Mouse (Mus musculus): ENCODE data around the gene Rufy2. TPM values are rescaled to one million over a fixed set of nuclear protein-coding genes. Genes with fewer than 3 reads are reported as not detected.

Rufy2 gene
- total RNA-seq (2021): 100 to 1,000 TPM in 1 of 2 experiments, 10 to 100 TPM in 1; 79.6 to 103 TPM

DNA sequence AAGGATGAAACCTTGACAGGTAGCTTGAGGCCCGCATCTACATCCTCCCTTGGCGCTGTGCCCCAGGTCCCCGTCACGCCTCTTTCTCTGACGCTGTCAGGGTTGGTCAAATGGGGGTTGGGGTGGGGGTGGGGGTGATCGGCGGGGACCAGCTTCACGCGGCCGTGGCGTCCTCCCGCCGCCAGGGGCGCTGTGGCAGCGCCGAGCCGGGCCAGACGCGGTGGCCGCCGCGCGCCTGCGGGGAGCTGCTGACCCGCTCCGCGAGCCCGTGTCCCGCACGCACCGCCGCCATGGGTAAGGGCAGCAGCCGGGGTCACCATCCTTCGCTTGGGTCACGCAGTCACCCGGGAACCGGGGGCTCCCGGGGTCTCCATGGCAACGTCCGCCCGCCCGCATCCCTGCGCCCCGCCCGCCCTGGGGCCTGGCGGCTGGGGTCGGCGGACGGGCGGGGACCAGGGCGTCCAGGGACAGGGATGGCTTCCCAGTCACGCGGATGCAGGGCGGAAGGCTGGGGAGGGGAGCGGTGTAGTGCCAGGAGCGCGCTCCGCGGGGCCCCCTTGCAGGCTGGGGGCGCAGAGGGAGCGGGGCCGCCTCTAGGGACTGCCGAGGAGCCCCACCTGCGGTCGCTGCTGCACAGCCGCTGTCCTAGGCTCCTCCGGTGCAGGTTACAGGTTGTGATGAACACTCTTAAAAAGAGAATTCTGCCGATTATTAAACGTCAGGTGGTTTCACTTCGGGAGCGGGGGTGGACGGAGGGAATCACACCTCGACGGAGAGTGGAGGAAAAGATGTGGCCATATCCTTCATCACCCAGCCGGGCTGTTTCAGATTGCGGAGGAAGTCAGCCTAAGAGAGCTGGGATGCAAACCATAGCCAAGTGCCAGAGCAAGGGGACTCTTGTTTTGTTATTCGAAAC, at the start of gene Rufy2:
Gene Rufy2, plus strand, starts transcription at position 185 of the 916 bp plus-strand sequence.
- intact Hi-C loops (cut with DNase I): loop anchor here (5.0 kb wide), 1 partner anchor 128 kb away; no protein-coding TSS in a partner anchor
- DNase-seq (ENCODE audit: low spot score in 2 of 2): peak; percentile 88 to 89

DNA sequence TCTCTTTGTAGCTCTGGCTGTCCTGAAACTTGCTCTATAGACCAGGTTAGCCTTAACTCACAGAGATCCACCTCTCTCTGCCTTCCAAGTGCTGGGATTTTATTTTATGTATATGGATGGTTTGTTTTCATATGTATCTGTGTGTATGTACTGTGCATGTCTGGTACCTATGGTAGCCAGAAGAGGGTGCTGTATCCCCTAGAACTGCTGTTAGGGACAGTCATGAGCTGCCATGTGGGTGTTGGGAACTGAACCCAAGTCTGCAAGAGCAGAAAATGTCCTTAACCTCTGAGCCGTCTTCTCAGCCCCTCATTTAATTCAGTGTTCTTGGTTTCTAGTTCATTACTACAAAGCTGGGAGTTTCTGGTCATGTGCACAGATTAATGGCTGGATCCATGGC, 47.6 kb upstream of the Rufy2 start:
- intact Hi-C loops (cut with DNase I): no loop called here
- DNase-seq (ENCODE audit: low spot score in 2 of 2): no peak

DNA sequence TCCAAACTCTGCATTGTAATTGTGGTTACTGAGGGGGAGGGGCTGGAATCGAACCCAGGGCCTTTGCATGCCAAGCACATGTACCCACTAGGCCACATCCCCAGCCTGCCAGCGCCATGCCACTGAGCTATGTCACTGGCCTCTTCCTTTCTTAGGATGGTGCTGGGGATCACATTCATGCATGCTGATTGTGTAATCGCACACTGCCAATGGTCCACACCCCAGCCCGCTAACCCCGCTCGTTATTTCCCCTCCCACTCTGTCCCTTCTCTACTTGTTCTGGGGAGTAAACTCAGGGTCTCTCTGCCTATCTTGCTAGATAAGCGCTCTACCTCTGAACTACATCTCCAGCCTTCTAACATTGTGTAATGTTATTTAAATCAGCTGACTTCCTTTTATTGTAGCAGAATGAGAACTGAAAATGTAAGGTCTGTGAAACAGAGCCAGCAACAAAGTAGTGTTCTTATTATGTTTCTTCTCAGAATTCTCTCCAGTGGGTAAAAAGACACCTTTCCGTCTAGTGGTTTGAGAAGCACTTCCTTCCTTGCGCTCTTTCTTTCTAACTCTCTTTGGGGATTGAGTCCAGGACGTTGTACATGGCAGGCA, 34.9 kb upstream of the Rufy2 start:
- DNase-seq (ENCODE audit: low spot score in 2 of 2): no peak
- intact Hi-C loops (cut with DNase I): no loop called here

DNA sequence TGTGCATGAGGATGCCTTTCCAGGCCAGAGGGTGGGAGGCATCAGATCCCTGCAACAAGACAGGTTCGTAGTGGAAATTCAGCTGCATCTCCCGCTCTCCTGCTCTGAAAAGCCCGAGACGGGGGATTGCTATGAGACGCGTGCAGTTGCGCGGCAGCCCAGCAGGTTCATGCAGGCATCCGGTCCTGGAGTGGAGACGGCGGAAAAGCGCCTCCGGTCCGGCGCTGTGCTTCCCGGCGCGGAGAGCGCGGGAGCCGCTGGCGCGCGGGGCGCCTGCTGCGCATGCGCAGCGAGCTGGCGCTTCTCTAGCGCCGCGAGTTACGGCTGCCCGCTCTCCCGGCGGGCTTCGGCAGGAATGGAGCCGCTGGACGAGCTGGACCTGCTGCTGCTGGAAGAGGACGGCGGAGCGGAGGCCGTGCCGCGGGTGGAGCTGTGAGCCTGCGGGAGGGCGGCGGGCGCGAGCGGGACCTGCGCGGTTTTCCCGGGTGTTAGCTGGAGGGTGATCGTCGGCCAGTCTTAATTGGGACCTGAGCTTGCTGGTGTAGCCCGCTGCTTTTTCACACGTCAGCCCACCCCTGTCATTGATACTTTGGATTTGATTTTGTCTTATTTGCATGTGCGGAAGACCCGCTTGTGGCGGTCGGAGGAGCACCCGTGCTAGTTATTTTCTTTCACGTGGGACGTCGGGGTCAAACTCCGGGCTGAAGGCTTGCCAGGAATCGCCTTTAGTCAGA, 33.1 kb upstream of the Rufy2 start, which contains the start of gene Dna2:
Gene Dna2, plus strand, starts transcription at position 289 of the 734 bp plus-strand sequence.
- intact Hi-C loops (cut with DNase I): no loop called here
- DNase-seq (ENCODE audit: low spot score in 2 of 2): peak; percentile 73 to 83

DNA sequence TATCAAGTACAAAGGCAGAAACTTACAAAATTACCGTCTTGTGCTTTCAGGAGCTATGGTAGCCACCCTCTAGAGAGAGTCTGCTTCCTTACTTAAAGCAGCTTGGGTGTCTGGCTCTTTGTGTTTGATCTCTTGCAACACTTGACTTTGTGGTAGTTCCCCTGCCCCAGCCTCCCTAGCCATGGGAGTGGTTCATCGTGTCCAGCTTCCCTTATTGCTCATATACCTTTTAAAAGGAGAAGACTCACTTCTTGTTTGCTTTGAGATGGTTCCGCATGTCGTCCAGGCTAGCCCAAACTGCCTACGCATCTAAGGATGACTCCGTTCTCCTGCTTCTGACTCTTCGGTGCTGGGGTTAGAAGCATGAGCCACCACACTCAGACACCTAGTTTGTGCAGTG, 31.5 kb upstream of the Rufy2 start:
- intact Hi-C loops (cut with DNase I): no loop called here
- no peak for DNase-seq (ENCODE audit: low spot score in 2 of 2)

DNA sequence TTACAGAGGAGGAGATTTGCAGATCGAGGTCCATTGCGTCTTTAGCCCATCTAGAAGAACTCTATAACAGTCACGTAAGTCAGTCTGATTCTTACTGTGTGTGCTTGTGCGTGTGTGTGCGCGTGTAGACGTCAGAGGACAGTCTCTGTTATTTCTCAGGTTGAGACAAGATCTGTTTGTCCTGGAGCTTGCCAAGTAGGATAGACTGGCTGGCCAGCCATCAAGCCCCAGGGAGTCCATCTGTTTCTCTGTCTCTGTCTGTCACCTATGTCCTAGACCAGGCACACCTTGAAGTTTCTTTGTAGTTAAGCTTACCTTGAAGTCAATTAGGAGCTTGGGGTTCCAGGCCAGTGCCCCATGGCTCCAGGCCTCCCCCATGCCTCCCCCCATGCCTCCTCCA, 16.1 kb upstream of the Rufy2 start:
- DNase-seq (ENCODE audit: low spot score in 2 of 2): no peak
- intact Hi-C loops (cut with DNase I): no loop called here

DNA sequence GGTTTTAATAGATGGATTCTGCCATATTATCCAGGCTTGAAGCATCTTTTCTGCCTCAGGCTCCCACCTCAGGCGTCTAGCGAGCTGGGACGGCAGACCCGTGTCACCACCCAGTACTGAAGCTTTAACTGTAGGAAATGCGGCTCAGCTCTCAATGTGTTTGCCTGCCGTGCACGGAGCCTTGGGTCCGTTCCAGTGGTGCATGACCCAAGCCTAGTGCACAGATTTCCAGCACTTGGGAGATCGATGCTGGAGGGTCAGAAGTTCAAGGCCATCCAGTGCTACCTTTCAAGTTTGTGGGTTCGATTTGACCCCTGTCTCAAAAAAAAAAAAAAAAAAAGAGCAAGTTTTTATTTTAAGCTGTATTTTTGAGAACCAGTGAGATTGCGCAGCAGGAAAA, 14.2 kb upstream of the Rufy2 start:
- intact Hi-C loops (cut with DNase I): no loop called here

DNA sequence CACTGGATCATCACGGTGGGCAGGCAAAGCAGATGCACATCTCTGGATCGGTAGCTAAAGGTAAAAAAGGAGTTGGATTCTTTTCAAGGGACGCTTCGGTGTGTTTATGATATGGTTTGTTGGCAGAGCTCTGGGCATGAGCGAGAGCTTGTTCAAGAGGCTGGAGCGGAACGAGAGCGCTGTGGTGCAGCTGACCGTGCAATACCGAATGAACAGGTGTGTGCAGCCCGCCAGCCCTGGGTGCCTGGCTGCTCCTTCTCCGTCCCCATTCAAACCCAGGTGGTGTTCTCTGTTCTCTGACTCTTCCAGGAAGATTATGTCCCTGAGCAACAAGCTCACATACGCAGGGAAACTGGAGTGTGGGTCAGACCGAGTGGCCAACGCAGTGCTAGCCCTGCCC, 13.7 kb upstream of the Rufy2 start:
- intact Hi-C loops (cut with DNase I): no loop called here
- DNase-seq (ENCODE audit: low spot score in 2 of 2): no peak

More for the DNA sequence above, 14.2 kb upstream of the Rufy2 start:
- DNase-seq (ENCODE audit: low spot score in 2 of 2): no peak

DNA sequence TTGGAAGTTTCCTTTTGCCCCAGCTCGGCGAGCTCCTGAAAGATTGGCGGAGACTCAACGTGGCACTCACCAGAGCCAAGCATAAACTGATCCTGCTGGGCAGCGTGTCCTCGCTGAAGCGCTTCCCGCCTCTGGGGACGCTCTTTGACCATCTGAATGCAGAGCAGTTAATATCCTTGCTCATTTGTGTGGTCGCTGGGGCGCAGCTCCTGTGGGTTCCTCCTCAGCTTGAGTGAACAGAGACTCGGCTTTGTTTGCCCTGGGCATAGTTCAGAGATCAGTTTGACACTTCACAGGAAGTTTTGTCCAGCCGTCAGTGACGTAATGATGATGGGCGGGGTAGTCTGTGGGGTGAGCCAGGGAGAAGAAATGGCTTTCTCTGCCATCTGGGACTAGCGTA, 8.2 kb upstream of the Rufy2 start:
- intact Hi-C loops (cut with DNase I): no loop called here
- DNase-seq (ENCODE audit: low spot score in 2 of 2): no peak

DNA sequence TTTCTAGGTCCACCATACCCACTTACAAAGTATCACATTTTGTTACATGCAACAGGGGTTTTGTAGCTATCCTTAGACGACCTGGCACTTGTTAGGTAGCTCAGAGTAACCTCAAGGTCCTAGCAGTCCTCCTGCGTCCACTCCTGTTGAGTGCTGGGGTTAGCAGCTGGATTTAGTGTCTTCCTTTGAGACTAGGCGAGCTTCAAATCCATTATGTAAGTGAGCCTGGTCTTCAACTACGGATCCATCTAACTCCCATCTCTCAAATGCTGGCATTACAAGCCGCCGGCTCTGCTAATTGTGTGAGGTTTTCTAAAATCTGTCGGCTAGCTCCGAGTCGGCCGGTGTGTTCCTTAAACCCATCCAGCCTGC, 370 bp upstream of the Rufy2 start:
- no peak for DNase-seq (ENCODE audit: low spot score in 2 of 2)
- intact Hi-C loops (cut with DNase I): loop anchor here (5.0 kb wide), 1 partner anchor 127 kb away; no protein-coding TSS in a partner anchor

DNA sequence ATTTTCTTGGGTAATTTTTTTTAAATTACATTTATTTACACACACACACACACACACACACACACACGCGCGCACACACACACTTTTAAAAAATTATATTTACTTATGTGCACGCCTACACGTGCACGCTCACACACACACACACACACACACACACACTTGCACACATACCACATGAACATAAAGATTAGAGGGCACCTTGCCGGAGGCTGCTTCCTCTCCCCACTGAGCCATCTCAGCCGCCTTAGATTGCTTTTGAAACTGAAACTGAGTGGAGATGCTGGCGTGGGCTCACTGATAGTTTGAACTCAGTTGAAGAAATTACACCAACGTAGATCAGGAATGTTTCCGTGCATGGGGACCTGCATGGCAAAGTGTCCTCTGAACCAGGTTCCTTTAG, 4.0 kb downstream of the Rufy2 start:
- no peak for DNase-seq (ENCODE audit: low spot score in 2 of 2)
- intact Hi-C loops (cut with DNase I): loop anchor here (5.0 kb wide), 1 partner anchor 132 kb away; no protein-coding TSS in a partner anchor

DNA sequence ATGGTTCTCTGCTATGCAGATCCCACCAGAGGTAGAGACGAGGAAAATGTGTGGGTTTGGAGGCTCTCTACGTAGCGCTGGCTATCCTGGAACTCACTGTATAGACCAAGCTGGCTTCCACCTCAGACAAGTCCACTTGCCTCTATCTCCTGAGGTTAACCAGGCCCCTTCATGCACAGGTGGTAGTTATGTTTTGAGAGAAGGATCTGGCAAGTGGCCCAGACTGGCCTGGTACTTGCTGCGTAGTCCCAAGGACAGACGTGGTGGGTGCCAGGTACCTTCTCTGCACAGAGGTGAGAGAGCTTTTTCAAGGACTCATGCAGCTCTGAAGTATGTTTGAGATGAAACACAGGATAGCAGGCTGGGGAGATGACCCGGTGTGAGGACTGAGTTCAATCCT, 4.5 kb downstream of the Rufy2 start:
- DNase-seq (ENCODE audit: low spot score in 2 of 2): no peak
- intact Hi-C loops (cut with DNase I): loop anchor here (5.0 kb wide), 1 partner anchor 132 kb away; no protein-coding TSS in a partner anchor

DNA sequence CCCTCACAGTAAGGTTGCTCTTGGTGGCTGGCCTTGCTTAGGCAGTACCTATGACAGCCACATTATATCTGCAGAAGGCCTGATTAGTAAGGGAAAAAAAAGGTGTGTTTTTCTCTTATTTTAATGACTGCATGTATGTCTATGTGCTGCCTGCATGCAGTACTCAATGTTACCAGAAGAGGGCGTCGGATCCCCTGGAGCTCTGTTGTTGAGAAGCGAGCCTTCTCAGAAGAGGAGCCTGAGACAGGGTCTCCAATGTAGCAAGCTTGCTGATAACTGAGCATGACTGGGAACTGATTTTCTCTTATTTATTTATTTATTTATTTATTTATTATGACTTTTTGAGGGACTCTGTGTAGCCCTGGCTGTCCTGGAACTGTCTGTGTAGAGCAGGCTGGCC, 7.3 kb downstream of the Rufy2 start:
- DNase-seq (ENCODE audit: low spot score in 2 of 2): no peak
- intact Hi-C loops (cut with DNase I): no loop called here

DNA sequence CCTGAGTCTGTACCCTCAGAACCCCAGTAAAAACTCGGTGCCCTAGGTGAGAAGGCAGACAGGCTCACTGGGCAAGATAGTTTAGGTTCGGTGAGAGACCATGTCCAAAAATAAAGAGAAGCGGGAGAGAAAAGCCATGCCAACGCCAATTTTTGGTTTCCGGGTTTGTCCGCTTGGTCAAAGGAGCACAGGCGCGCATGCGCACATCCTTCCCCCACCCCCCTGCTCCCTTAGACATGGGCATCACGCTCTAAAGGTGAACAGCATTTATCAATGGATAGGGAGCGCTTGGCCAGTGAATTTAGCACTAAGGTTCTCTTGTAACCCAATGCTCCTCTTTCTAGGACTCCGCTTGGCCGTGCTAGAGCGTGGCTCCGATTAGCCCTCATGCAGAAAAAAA, 10.6 kb downstream of the Rufy2 start:
- intact Hi-C loops (cut with DNase I): no loop called here

DNA sequence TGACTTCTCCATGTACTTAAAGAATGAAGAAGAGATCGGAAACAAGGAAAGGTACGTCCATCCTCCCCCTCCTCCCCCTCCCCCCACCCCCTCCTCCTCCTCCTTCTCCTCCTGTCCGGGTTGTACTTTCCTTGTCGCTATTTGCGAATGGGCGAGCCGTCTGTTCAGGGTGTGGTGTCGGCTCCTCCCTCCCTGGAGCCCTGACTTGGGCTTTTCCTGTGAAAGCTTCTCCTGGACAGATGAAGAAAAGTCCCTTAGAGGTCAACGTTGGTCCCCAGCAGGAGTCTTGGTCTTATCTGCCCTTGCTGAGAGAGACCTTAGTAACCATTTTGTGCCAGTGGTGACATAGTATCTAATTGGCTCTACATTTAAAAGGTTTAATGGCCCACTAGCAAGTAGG, 14.0 kb downstream of the Rufy2 start:
- no peak for DNase-seq (ENCODE audit: low spot score in 2 of 2)
- intact Hi-C loops (cut with DNase I): no loop called here

More for the DNA sequence above, 10.6 kb downstream of the Rufy2 start:
- DNase-seq (ENCODE audit: low spot score in 2 of 2): no peak

DNA sequence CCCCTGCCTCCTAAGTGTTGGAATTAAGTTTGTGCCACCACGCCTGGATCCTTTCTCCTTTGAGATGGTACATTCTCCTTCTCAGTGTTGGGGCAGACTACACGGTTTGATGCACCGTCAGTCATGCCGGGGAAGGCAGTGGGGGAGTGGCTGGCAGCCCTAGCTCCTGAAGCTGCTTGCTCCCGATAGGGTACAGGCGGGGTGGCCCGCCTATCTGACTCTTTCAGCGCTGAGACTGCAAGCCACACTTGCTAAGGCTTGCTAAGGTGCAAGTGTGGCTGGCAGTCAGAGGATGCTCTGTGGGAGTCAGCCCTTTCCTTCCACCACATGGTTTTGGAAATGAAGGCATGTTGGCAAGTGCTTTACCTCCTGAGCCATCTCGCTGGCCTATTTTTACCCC, 20.6 kb downstream of the Rufy2 start:
- intact Hi-C loops (cut with DNase I): no loop called here
- DNase-seq (ENCODE audit: low spot score in 2 of 2): no peak

DNA sequence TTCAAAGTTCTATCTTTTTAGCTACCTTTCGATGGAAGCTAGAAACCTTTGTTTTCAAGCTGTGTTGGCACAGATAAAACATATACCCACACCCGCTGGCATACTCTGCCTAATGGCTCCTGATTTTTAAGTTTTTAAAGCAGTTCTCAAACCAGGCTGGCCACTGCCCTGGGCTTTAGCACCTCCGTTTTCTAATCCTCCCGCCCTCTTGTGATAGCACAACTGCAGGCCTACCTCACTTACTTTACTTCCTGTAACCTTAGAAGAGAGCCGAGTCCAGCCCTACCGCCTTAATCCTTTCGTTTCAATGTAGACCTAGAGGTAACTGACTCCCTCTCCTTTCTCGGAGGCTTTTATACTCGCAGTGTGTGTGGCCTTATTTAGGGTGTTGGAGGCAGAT, 23.2 kb downstream of the Rufy2 start:
- intact Hi-C loops (cut with DNase I): no loop called here
- DNase-seq (ENCODE audit: low spot score in 2 of 2): no peak

DNA sequence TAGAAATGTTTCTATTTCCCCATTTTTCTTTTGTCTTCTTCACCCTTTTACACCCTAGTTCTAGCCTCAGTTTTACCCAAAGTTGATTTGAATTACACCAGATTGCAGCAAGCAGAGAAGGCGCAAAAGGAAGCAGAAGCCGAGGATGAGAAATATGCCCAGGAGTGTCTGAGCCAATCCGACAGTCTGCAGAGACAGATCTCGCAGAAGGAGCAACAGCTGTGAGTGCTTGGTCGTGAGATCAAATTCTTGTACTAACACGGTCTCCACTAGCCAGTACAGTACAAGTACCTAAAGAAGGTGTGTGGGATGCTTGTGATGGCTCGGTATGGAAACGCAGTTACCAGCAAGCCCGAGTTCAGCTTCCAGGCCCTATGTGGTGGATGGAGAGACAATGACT, 24.5 kb downstream of the Rufy2 start:
- intact Hi-C loops (cut with DNase I): no loop called here
- no peak for DNase-seq (ENCODE audit: low spot score in 2 of 2)

DNA sequence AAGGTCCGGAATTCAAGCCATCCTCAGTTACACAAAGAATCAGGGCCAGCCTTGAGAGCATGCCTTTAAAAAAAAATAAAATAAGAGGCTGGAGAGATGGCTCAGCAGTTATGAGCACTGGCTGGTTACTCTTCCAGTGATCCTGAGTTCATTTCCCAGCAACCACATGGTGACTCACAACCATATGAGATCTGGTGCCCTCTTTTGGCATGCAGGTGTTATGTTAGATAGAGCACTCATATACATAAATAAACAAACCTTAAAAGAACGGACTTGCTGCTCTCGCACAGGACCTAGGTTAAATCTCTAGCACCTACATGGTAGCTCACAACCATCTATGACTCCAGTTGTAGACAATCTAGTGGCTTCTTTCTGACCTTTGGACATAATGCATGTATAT, 28.2 kb downstream of the Rufy2 start:
- intact Hi-C loops (cut with DNase I): no loop called here
- DNase-seq (ENCODE audit: low spot score in 2 of 2): no peak

DNA sequence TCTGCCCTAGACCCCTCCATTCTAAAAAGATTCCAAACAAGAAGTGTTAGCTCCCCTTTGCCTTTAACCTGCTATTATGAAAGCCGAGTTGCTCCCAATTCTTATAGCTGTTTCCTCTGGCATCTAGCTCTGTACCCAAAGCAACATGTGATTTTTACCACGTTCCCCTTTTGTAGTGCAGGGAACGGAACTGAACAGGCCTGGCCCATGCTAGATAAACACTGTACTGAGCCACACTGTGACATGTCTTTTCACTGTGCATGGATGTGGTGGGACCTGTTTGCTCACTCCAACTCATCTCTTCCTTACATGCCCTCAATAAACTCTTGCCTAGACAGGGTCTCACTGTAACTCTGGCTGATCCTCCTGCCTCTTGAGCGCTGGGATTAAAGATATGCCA, 30.2 kb downstream of the Rufy2 start:
- intact Hi-C loops (cut with DNase I): no loop called here
- no peak for DNase-seq (ENCODE audit: low spot score in 2 of 2)
